Mouse (Mus musculus) heart, adult 2 months (tissue): ENCODE results near the gene Elp4.

Source experiments
- CTCF ChIP-seq: fragments of 200-600 bp; IDR thresholded peaks from 2 replicates; pipeline ENCODE4 v1.8.1; 2022; ENCODE audit warnings: antibody characterized with exemption, mild to moderate bottlenecking, moderate library complexity
- POLR2A ChIP-seq: fragments of 200-500 bp; IDR thresholded peaks from 2 replicates; pipeline ENCODE4 v1.6.1; 2011; ENCODE audit warnings: mild to moderate bottlenecking, low read depth, low read length, control low read depth; ENCODE audit not compliant: insufficient read depth

DNA sequence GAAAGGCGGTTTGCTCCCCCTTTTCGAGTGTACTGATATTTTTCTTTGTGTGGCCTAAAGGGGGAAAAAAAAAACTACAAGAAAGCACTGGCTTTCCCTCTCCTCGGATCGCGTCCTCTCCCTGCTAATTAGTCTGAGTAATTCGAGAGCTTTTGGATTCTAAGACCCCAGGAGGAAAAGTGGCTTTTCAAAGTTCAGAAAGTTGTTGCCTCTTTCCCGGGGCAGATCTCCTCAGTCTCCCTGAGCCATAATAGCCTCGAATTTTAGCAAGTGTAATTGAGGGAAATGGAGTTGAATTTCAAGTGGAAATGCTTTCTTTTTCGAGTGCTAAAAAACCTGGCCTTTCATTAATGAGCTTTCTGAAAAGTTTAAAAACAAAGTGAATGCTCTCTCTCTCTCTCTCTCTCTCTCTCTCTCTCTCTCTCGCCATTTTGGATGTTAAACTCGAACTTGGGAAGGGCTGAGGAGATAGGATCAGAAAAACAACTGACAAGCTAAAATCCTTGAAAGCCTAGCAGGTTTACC lies 227.4 kb downstream of the Elp4 start:
- TF ChIP-seq POLR2A = no peak
- TF ChIP-seq CTCF = no peak
